Mouse (Mus musculus): ENCODE data around the gene Bdkrb2.

DNA sequence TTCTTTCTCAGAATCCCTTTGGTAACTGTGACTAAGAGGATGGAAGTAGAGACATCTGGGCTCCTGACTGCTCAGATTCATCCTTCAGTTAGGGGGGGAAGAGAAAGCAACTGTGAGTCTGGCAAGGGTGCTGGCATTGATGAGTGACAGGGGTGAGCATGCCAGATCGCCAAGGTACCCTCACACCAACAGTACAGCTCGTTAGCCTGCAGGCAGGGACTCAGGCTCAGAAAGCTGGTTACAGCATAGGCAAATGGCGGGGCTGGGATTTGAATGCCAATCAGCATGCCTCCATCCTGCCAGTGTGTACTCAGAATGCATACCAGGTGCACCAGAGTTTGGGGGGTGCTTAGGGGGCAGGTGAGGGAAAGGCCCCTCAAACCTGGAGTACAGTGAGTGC is 8.8 kb downstream of the Bdkrb2 start:
- TF ChIP-seq CTCF (IDR thresholded peaks at IDR 0.05; ENCODE audit: borderline replicate concordance, insufficient read depth, low read length) (no peak), POLR2A (IDR thresholded peaks at IDR 0.05; ENCODE audit: low read depth, low read length) (no peak)

All from embryonic fibroblast, embryonic 13.5 days (primary cell).